Mouse (Mus musculus) stomach, postnatal 0 days (tissue): ENCODE results near the gene Depp1. TPM values are rescaled to one million over a fixed set of nuclear protein-coding genes. Genes with fewer than 3 reads are reported as not detected.

Experiments
- ATAC-seq: fragments of 200-750 bp; cut with Nextera tagmentation; 2 replicates; pipeline ENCODE4 v1.8.0; 2017; ENCODE audit not compliant: low FRiP score, low TSS enrichment
- DNase-seq: peaks from one replicate; pipeline ENCODE4 v3.0.0-alpha.2; 2016; ENCODE audit warnings: low spot score
- H3K27ac ChIP-seq: fragments of 300-500 bp; sonication (generic); replicated peaks from 2 replicates; pipeline ENCODE4 v1.5.1; 2014; ENCODE audit warnings: mild to moderate bottlenecking, control low read depth
- H3K27me3 ChIP-seq: fragments of 300-500 bp; sonication (generic); 2 replicates; pipeline ENCODE4 v1.6.1; 2014; ENCODE audit warnings: low read length; ENCODE audit not compliant: control insufficient read depth, insufficient read depth
- H3K36me3 ChIP-seq: fragments of 300-500 bp; sonication (generic); 2 replicates; pipeline ENCODE4 v1.6.1; 2014; ENCODE audit warnings: low read length, mixed read lengths; ENCODE audit not compliant: control insufficient read depth, insufficient read depth
- H3K4me1 ChIP-seq: fragments of 300-500 bp; sonication (generic); replicated peaks from 2 replicates; pipeline ENCODE4 v1.6.1; 2014; ENCODE audit warnings: antibody characterized with exemption; ENCODE audit not compliant: control insufficient read depth, insufficient read depth
- H3K4me2 ChIP-seq: fragments of 300-500 bp; sonication (generic); replicated peaks from 2 replicates; pipeline ENCODE4 v1.6.1; 2014; ENCODE audit warnings: low read depth, mild to moderate bottlenecking, control low read depth, moderate library complexity
- H3K4me3 ChIP-seq: fragments of 300-500 bp; sonication (generic); 2 replicates; pipeline ENCODE4 v1.5.1; 2014; ENCODE audit warnings: low read depth, low read length, control low read depth
- H3K9ac ChIP-seq: fragments of 300-500 bp; sonication (generic); 2 replicates; pipeline ENCODE4 v1.6.1; 2014; ENCODE audit warnings: mild to moderate bottlenecking, low read length, control low read depth, mixed read lengths
- H3K9me3 ChIP-seq: fragments of 300-500 bp; sonication (generic); 2 replicates; pipeline ENCODE4 v1.6.1; 2016; ENCODE audit warnings: low read length; ENCODE audit not compliant: control insufficient read depth
- CTCF ChIP-seq: IDR thresholded peaks from 2 replicates; pipeline ENCODE4 v1.5.1; 2016; ENCODE audit warnings: antibody characterized with exemption, low read depth, mild to moderate bottlenecking, moderate library complexity
- EP300 ChIP-seq: optimal IDR thresholded peaks from 2 replicates; pipeline ENCODE3; 2016; ENCODE audit warnings: antibody characterized with exemption
- WGBS: fragments of 180-500 bp; shearing (Covaris S2); extraction: QIAGEN DNeasy Blood & Tissue Kit; methylation state at CpG from one replicate; pipeline ENCODE4 v1.1.7; 2014; 5-methylcytosine and 5-hydroxymethylcytosine counted together
- polyA plus RNA-seq: library from polyadenylated mRNA; unstranded; fragments of >200 nt; fragmentation: Nextera tagmentation; extraction: Ambion mirVana; gene quantifications from 2 replicates; pipeline ENCODE4 v1.2.1, GENCODE M21; 2015

Depp1 gene
- polyA plus RNA-seq, 1 experiment from 2014 or later: 37.0 TPM

- no peaks in the 10 kb centered on the region for H3K9me3 ChIP-seq
- no peaks in the 10 kb centered on the region for H3K27me3 ChIP-seq
- ATAC-seq (peak; percentile 98), DNase-seq (peak; percentile 86)
- 37% methylated on average over 10 of the region's 10 CpGs for WGBS
- H3K4me2 ChIP-seq: no peak overlapping the region
- H3K9ac ChIP-seq: 0 out of 2 replicates have a peak overlapping the region, but pooled peaks have one; percentile 2
- TF ChIP-seq EP300 (peak; percentile 70), CTCF (no peak)
- no peaks in the 10 kb centered on the region for H3K4me1 ChIP-seq
- H3K4me3 ChIP-seq: no peak overlapping the region
- H3K36me3 ChIP-seq: no peaks in the 10 kb centered on the region
- peak overlapping the region; percentile 91 for H3K27ac ChIP-seq
Measured at GRCm38 (mm10) chr6:116635251-116636180, 14.9 kb upstream of the Depp1 start.

GRCm38 (mm10) chr6:116636581-116637235, 13.7 kb upstream of the Depp1 start:
- H3K9ac ChIP-seq: no peak overlapping the region
- WGBS: 60% methylated on average over 9 of the region's 9 CpGs
- H3K27ac ChIP-seq: no peak overlapping the region
- no peak for ATAC-seq
- H3K4me3 ChIP-seq: no peak overlapping the region
- H3K4me1 ChIP-seq: no peaks in the 10 kb centered on the region
- H3K4me2 ChIP-seq: no peak overlapping the region
- no peaks in the 10 kb centered on the region for H3K36me3 ChIP-seq
- H3K27me3 ChIP-seq: no peaks in the 10 kb centered on the region
- no peaks in the 10 kb centered on the region for H3K9me3 ChIP-seq
- no peak for DNase-seq
- TF ChIP-seq EP300 (no peak), CTCF (no peak)

GRCm38 (mm10) chr6:116637496-116637895, 12.9 kb upstream of the Depp1 start:
- Histone ChIP-seq H3K36me3 (no peaks in the 10 kb centered on the region), H3K27ac (no peak overlapping the region), H3K9me3 (no peaks in the 10 kb centered on the region), H3K9ac (no peak overlapping the region), H3K27me3 (no peaks in the 10 kb centered on the region), H3K4me2 (no peak overlapping the region), H3K4me1 (no peaks in the 10 kb centered on the region), H3K4me3 (no peak overlapping the region)
- 77% methylated on average over 5 of the region's 5 CpGs for WGBS
- TF ChIP-seq EP300 (no peak), CTCF (no peak)
- DNase-seq (no peak), ATAC-seq (no peak)

- Histone ChIP-seq H3K4me3 (no peak overlapping the region), H3K9ac (no peak overlapping the region), H3K27me3 (no peaks in the 10 kb centered on the region), H3K9me3 (no peaks in the 10 kb centered on the region), H3K4me2 (no peak overlapping the region), H3K36me3 (no peaks in the 10 kb centered on the region), H3K4me1 (no peaks in the 10 kb centered on the region), H3K27ac (peak overlapping the region; percentile 30; the same call in 1 of the 2 replicates)
- DNase-seq: no peak
- WGBS: 81% methylated on average over 2 of the region's 2 CpGs
- TF ChIP-seq CTCF (no peak), EP300 (no peak)
- no peak for ATAC-seq
Measured at GRCm38 (mm10) chr6:116638871-116639270, 11.5 kb upstream of the Depp1 start.

GRCm38 (mm10) chr6:116639663-116640062, 10.7 kb upstream of the Depp1 start:
- no peak for DNase-seq

More at GRCm38 (mm10) chr6:116639663-116640062, 10.7 kb upstream of the Depp1 start:
- peak; percentile 7; the same call in 1 of the 2 replicates for ATAC-seq
- Histone ChIP-seq H3K9me3 (no peaks in the 10 kb centered on the region), H3K4me1 (0 out of 2 replicates have a peak, but pooled peaks cover under 1% of the 10 kb centered on the region), H3K36me3 (no peaks in the 10 kb centered on the region), H3K27ac (0 out of 2 replicates have a peak overlapping the region, but pooled peaks have one; percentile 45), H3K4me3 (no peak overlapping the region), H3K4me2 (no peak overlapping the region), H3K9ac (no peak overlapping the region), H3K27me3 (no peaks in the 10 kb centered on the region)
- 40% methylated on average over 2 of the region's 2 CpGs for WGBS
- TF ChIP-seq EP300 (no peak), CTCF (no peak)
